Mouse (Mus musculus) E14TG2a.4 (cell line): ENCODE data around the gene Arid2.
A peak's percentile ranks its signal among the peaks of the same experiment; 100 is the strongest.

Source experiments
- H3K27me3 ChIP-seq: 2 replicates; pipeline ENCODE4 v1.6.1; 2014; ENCODE audit warnings: low read length, control low read depth; ENCODE audit not compliant: insufficient read depth
- H3K36me3 ChIP-seq: 2 replicates; pipeline ENCODE4 v1.6.1; 2014; ENCODE audit warnings: low read length, control low read depth; ENCODE audit not compliant: insufficient read depth
- H3K4me1 ChIP-seq: replicated peaks from 2 replicates; pipeline ENCODE4 v1.6.1; 2014; ENCODE audit warnings: low read depth, low read length, control low read depth
- H3K4me3 ChIP-seq: replicated peaks from 2 replicates; pipeline ENCODE4 v1.5.1; 2014; ENCODE audit warnings: mild to moderate bottlenecking, low read length
- H3K9me3 ChIP-seq: 2 replicates; pipeline ENCODE4 v1.6.1; 2014; ENCODE audit warnings: low read length, control low read depth
- CTCF ChIP-seq: conservative IDR thresholded peaks from 2 replicates; pipeline ENCODE4 v1.5.1; 2014; ENCODE audit warnings: low read length
- NANOG ChIP-seq: IDR thresholded peaks from 2 replicates; pipeline ENCODE4 v1.6.1; 2014; ENCODE audit warnings: borderline replicate concordance, low read length, mixed read lengths
- POU5F1 ChIP-seq: IDR thresholded peaks from 2 replicates; pipeline ENCODE4 v1.6.1; 2014; ENCODE audit warnings: low read length, borderline replicate concordance

Gene Arid2

DNA sequence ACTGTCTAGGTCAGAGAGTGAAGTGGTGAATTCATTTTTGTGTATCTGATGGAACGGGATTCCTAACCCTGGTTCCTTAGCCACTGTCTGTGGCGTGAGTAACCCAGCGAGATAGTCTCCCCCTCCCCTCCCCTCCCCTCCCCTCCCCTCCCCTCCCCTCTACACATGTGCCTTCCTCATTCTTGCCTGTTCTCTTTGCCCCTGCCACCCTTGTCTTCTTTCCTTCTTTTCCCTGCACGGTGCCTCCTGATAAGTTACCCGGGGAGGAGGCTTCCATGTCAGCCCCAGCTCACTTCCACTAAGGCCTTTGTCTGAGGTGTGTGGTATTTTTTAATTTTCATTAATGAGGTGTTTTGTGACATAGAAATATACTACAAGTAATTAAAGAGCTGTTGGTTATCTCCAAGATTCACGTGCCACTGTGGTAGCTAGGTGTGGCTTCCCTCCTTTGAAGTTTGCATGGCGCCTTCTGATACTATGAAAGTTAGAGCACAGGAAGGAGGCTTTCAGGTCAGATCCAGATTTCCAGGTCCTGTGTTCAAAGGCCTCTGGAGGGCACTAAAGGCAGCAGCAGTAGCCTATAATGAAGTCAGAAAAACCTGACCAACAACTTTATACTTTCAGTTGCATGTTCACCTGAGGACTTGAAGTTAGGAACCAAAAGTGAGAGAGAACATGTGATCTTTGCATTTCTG is 57.4 kb downstream of the Arid2 start:
- no peak overlapping the region for H3K4me3 ChIP-seq
- peaks cover 25% of the 10 kb centered on the region for H3K4me1 ChIP-seq
- no peaks in the 10 kb centered on the region for H3K27me3 ChIP-seq
- peaks cover 8% of the 10 kb centered on the region; the same call in 1 of the 2 replicates for H3K36me3 ChIP-seq
- H3K9me3 ChIP-seq: no peaks in the 10 kb centered on the region
- TF ChIP-seq CTCF: no peak
- no peak for TF ChIP-seq NANOG
- TF ChIP-seq POU5F1: no peak

DNA sequence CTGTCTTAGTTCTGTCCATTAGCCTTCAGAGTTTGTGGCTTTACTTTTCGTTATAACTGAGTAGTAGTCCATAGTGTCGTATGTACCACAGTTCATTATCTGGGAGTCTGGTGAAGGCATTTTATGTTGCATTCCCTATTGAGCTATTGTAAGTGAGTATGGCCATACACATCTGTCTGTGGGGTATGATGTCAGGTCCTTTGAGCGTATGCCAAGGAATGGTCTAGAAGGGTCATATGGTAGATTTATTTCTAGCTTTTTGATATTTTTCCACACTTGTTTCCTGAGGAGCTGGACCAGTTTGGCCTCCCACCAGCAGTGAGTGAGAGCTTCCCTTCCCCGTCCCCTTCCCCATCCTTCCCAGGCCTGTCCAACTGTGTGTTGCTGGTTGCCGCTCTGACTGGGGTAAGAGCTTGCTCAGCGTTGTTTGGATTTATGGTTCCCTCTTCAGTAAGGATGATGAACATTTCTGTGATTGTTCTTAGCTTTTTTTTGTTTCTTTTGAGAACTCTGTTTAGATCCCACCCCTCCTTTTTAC is 58.1 kb downstream of the Arid2 start:
- Histone ChIP-seq H3K36me3 (peaks cover 14% of the 10 kb centered on the region), H3K4me1 (peaks cover 25% of the 10 kb centered on the region), H3K4me3 (no peak overlapping the region), H3K27me3 (no peaks in the 10 kb centered on the region), H3K9me3 (no peaks in the 10 kb centered on the region)
- TF ChIP-seq POU5F1 (no peak), NANOG (no peak)

DNA sequence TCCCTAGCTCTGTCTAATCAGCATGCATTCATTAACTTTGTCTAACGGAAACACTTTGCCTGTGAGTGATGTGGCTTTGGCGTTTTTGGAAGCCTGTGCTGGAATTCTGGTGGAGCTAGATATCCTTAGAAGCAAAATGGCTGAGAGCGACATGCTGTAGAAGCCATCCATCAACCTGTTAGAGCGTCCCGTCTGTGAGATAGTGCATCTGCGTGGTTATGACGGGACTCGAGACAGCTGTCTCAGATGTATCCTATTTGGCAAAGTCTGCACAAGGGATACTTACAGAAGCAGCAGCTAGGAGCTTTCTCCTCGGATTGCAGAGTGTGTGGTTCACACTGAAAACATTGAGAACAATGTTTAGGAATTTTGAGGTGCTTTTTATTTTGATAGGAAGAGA is 64.1 kb downstream of the Arid2 start:
- no peaks in the 10 kb centered on the region for H3K4me1 ChIP-seq
- H3K9me3 ChIP-seq: peaks cover 7% of the 10 kb centered on the region; the same call in 1 of the 2 replicates
- TF ChIP-seq POU5F1: no peak
- TF ChIP-seq NANOG: no peak
- TF ChIP-seq CTCF: no peak
- no peaks in the 10 kb centered on the region for H3K27me3 ChIP-seq
- peaks cover 66% of the 10 kb centered on the region for H3K36me3 ChIP-seq
- no peak overlapping the region for H3K4me3 ChIP-seq

DNA sequence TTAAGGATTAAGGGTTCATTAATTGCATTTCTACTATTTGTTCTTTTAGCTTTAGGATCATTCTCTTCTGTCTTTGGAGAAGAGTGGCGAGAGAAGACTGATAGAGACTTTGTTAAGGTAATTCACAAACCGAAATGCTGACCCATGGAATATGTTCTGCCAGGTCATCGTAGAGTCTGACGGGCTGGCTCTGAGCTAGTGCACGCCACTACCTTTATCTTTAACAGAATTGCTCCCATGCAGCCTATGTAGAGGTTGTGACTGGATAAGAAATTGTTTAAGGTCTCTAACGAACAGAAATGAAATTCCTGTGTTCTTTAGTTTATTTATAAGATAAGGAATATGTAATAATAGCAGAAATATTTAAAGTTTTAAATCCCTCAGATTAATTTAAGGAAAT is 71.6 kb downstream of the Arid2 start:
- Histone ChIP-seq H3K4me1 (no peaks in the 10 kb centered on the region), H3K36me3 (peaks cover 84% of the 10 kb centered on the region), H3K27me3 (no peaks in the 10 kb centered on the region), H3K9me3 (no peaks in the 10 kb centered on the region), H3K4me3 (no peak overlapping the region)
- no peak for TF ChIP-seq NANOG
- TF ChIP-seq POU5F1: no peak
- no peak for TF ChIP-seq CTCF

DNA sequence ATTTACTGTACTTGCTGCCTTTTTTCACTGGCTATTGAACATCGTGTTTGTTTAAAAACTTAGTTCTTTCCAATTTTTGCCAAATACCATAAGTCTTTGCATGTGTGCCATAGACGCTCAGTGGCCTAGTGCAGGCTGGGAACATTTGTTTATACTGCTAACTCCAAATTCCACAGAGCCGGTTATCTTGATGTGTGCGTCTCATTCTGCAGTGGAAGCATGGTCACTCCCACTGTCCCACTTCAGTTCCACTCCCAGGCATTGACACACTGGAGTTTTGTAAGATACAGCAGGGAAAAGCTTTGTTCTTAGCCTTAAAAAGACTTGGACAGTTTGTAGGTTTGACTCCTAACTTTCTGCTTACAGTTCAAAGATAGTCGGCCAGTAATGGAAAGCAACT is 73.3 kb downstream of the Arid2 start:
- Histone ChIP-seq H3K9me3 (no peaks in the 10 kb centered on the region), H3K4me3 (no peak overlapping the region), H3K36me3 (peaks cover 88% of the 10 kb centered on the region), H3K27me3 (no peaks in the 10 kb centered on the region), H3K4me1 (peaks cover 8% of the 10 kb centered on the region)
- TF ChIP-seq POU5F1 (no peak), NANOG (no peak), CTCF (no peak)

DNA sequence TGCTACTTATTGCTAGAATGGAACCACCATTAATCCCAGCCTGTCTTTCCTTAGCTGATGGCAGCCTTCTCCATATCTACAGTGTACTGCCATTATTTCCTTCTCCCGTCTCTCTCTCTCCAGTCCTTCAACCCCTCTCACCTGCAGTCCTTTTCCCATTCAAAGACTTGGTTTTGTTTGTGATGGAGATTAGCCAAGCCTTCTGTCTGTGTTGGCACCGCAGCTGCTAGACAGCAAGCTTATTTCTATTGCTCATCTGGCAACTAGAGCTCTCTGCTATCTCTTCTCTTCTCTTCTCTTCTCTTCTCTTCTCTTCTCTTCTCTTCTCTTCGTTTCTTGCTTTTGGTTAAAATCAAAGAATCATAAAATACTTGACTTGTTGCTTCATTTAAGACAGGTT is 78.0 kb downstream of the Arid2 start:
- no peak for TF ChIP-seq POU5F1
- no peak for TF ChIP-seq NANOG
- no peak for TF ChIP-seq CTCF
- H3K27me3 ChIP-seq: no peaks in the 10 kb centered on the region
- H3K9me3 ChIP-seq: no peaks in the 10 kb centered on the region
- H3K36me3 ChIP-seq: peaks cover 92% of the 10 kb centered on the region
- no peak overlapping the region for H3K4me3 ChIP-seq
- H3K4me1 ChIP-seq: peaks cover 18% of the 10 kb centered on the region

DNA sequence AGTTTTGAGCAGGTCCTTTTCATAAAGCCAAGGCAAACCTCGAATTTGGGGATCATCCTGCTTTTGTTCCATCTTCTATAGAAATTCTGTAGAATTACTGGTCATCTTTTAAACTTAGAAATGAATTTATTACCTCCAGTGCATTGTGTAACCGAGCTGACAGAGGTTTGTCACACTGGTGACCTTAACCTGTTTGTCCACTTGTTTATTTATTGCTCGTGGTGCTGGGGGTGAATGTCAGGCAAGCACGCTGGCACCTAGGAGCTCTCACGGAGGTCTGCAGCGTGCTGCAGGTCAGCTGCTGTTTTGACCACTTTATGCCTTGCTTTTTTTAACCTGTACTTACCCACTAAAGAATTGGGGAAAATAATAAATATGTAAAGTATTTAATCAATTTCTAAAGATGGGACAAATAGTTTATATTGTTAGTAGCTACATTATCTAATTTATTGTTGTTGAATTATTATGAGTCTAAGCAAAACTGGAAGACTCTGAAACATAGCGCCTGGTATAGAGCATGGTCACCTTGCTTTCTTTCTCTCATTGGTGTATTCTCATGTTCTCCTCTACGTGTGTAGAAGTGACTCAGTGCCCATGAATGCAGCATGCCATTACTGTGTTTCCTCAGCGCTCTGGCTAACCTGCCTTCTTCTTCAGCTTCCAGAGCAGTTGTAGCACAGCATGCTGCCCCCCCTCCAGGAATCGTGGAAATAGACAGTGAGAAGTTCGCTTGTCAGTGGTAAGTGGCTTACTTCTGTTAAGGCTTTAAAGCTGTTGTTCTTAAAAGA is 79.1 kb downstream of the Arid2 start:
- Histone ChIP-seq H3K9me3 (no peaks in the 10 kb centered on the region), H3K4me1 (peaks cover 28% of the 10 kb centered on the region), H3K27me3 (no peaks in the 10 kb centered on the region), H3K4me3 (no peak overlapping the region), H3K36me3 (peaks cover 94% of the 10 kb centered on the region)
- no peak for TF ChIP-seq CTCF
- TF ChIP-seq POU5F1: no peak
- no peak for TF ChIP-seq NANOG

DNA sequence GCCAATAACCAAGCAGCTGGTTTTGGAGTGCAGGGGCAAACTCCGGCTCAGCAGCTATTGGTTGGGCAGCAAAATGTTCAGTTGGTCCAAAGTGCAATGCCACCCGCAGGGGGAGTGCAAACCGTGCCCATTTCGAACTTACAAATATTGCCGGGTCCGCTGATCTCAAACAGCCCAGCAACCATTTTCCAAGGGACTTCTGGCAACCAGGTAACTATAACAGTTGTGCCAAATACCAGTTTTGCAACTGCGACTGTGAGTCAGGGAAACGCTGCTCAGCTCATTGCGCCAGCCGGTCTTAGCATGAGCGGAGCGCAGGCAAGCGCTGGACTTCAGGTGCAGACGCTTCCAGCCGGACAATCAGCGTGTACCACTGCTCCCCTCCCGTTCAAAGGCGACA is 84.0 kb downstream of the Arid2 start:
- peak overlapping the region; percentile 50 for H3K4me3 ChIP-seq
- no peak for TF ChIP-seq CTCF
- no peak for TF ChIP-seq NANOG
- H3K4me1 ChIP-seq: peaks cover 20% of the 10 kb centered on the region
- H3K27me3 ChIP-seq: no peaks in the 10 kb centered on the region
- H3K9me3 ChIP-seq: no peaks in the 10 kb centered on the region
- H3K36me3 ChIP-seq: peaks cover 87% of the 10 kb centered on the region
